Mouse (Mus musculus): ENCODE measurements around the gene Arhgef38.

Arhgef38 gene

GRCm38 (mm10) chr3:133234821-133235295 lies at the start of gene Arhgef38:
Arhgef38 (minus strand) TSS chr3:133234949.
- DNase-seq (ENCODE audit: low spot score in 2 of 2): no peak

DNA sequence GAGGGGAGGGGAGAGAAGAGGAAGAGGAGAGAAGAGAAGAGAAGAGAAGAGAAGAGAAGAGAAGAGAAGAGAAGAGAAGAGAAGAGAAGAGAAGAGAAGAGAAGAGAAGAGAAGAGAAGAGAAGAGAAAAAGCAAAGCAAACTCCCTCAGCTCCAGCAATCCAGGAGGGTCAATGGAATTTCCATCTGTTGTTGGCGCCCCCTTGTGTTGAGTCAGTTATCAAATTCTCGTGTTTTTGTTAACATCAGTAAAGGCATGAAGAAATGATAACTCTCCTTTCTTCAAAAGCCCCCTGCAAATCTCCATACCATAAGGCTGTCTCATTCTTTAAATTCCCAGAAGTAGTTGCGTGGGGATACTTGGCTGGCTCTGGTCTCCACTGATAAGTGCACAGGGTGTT lies 37.1 kb upstream of the Arhgef38 start:
- peak; percentile 77 to 91 for DNase-seq (ENCODE audit: low spot score in 2 of 2)

DNA sequence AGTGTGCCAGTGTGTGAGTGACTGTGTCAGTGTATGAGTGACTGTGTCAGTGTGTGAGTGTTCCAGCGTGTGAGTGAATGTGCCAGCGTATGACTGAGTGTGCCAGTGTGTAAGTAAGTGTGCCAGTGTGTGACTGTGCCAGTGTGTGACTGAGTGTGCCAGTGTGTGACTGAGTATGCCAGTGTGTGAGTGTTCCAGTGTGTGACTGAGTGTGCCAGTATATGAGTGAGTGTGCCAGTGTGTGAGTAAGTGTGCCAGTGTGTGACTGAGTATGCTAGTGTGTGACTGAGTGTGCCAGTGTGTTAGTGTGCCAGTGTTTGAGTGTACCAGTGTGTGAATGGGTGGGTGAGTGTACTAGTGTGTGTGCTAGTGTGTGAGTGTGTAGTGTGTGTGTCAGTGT lies 24.1 kb upstream of the Arhgef38 start:
- DNase-seq (ENCODE audit: low spot score in 2 of 2): no peak

DNA sequence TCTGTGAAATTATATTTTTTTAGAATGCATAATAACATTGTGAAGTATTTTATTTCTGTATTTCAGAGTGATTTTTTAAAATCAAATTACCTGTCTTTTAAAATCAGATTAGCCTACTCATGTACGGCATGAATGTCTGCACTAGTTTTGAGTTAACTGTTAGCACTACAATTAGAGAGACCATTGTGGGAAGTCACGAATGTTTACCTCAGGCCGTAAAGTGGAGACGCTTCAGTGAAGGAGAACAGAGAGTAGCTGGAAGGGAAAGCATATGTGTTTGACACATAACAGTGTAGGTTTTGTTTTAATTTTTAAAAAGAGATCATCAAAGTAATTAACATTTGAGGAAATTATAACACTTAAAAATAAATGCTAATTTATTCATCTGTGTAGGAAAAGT lies 21.1 kb upstream of the Arhgef38 start:
- no peak for DNase-seq (ENCODE audit: low spot score in 2 of 2)

DNA sequence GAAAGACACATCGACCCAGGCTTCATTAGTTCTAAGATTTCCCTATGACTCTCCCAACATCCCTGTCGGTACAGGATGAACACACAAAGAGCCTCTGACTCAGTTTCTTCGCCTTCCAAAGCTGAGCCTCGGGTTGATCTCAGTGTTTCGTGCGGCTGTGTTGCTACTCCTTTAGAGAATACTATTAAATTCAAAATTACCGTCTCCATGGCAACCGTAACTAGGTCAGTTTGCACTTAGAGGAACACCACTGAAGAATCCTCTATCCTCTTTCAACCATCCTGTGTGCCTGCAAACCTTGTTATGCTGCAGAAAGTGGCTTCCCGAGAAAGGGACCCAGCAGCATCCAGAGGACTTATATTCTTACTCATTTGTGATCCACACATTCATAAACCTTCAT lies 9.3 kb upstream of the Arhgef38 start:
- peak; percentile 13 to 53 for DNase-seq (ENCODE audit: low spot score in 2 of 2)

DNA sequence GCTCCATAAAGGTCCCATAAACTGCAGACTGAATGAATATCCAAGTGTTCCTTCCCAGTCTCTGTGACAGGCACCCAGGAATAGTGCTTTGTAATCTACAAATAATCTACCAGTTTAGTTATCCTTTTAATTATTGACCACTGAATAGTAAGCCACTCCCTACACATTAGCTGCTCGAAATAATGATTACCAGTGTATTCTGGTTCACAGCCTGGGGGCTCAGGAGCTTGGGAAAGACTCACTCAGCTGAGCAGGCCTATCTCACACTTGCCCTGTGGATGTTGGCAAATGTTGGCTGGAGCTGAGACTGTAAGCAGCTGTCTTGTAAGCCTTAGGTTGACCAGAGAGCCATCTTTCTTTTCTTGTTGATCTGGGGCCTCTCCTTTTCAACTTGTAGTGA lies 7.2 kb upstream of the Arhgef38 start:
- no peak for DNase-seq (ENCODE audit: low spot score in 2 of 2)

DNA sequence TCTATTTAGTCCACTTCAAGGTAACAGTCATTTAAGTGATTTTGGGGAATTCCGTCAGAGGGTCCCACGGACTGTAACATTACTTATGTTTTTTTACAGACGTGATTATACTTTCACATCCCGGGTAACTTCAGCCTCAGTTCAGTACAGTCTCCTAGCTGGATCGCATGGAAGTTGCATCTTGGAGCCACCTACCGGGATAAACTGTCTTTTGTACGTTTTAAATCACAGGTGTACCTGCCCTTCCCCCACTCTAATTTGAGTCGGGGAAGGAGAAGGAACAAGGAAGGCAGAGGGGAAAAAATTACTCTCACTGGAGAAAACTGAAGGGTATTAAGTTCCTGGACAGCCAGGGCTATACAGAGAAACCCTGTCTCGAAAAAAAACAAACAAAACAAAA lies 756 bp downstream of the Arhgef38 start:
- no peak for DNase-seq (ENCODE audit: low spot score in 2 of 2)

GRCm38 (mm10) chr3:133230427-133230826 lies 4.3 kb downstream of the Arhgef38 start:
- DNase-seq (ENCODE audit: low spot score in 2 of 2): no peak

DNA sequence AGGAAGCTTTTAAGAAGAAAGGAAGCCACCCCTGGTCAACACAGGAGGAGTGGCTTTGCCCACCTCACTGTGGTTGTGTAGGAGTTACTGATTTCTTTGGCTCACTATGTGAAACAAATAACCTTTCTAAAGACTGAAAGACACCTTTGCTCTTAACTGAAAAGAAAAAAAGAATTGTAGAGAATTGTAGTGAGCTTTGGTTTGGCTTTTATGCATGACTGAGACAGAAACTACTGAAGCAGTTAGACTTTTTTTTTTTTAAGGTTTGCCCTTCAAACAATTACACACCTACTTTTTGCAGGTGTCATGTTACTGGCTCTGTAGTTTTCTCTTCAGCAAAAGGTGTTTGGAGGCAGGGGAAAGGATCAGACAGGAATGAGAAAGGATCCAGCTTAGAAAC lies 5.2 kb downstream of the Arhgef38 start:
- DNase-seq (ENCODE audit: low spot score in 2 of 2): no peak

DNA sequence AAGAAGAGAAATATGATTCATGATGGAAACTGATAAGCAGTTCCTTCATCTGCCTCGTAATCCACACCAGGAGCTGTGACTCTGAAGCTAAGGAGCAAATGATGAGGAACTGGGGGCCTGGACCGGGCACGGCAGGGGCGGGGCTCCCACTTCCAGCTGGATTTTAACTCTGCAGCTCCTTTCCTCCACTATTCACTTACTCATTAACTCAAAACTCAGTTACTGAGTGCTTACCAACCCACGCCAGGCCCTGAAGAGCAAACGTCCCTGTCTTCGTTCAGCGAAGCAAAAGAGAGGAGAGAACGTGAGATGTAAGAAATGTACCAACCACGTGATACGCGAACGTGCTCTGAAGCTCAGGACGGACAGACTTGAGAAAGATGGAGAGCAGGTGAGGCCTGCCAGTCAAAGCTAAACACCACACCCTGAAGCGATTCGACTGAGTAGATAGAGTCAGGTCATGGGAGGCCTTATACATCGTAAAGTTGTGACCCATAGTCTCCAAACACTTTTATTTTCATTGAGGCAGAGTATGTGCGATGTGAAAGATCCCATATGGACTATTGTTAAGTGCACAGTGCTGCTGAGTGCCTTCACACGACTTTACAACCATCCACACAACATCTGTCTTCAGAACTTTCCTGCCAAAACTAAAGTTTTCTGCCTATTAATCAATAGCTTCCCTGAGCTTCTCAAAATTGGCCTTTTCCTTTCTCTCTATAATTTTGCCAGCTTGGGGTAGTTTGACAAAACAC lies 7.3 kb downstream of the Arhgef38 start:
- DNase-seq (ENCODE audit: low spot score in 2 of 2): no peak

GRCm38 (mm10) chr3:133218501-133218900 lies 16.2 kb downstream of the Arhgef38 start:
- DNase-seq (ENCODE audit: low spot score in 2 of 2): no peak

DNA sequence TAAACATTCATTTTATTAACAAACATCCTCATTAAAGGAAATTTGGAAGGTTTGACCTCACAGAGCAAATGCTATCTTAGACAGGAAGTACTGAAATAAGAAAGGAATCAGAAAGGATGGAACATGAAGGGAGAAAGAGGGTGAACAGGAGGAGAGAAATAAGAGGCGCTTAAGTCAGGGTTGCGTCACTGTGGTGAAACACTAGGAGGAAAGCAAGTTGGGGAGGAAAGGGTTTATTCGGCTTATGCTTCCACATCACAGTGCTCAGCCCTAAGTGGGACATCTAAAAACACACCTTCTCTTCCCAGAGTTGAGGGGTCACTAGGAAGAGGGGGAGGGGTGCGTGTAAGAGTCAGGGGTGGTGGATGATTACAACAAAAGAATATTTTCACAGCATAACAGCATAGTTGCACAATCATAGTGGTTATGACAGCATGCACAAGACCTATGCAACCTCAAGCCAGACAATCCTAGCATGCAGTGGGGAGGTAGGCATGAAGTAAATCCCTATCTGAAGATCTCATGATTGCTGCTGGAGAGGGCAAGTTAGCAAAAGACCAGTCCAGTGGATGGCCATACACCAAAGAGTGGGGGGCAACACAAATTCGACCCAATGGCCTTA lies 19.4 kb downstream of the Arhgef38 start:
- no peak for DNase-seq (ENCODE audit: low spot score in 2 of 2)

- DNase-seq (ENCODE audit: low spot score in 2 of 2): no peak
Measured at GRCm38 (mm10) chr3:133213434-133214114, 21.2 kb downstream of the Arhgef38 start.

DNA sequence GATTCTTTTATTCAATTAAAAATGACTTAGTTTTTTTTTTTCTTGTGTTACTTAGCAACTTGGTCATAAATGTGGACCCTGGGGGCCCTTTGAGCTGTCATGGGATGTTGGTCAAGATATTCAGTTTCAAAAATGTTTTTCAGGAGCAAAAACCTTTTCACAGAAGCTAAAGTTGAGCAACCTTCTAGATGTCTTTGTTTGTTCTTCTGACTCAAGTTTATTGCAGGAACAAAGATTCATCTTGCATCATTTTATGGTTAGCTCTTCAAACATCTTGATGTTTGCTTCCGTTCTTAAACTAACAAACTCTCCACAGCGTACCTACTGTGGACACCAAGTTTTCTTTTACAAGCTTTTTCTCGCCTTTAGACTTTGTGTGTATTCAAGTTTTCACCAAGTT lies 23.4 kb downstream of the Arhgef38 start:
- no peak for DNase-seq (ENCODE audit: low spot score in 2 of 2)

DNA sequence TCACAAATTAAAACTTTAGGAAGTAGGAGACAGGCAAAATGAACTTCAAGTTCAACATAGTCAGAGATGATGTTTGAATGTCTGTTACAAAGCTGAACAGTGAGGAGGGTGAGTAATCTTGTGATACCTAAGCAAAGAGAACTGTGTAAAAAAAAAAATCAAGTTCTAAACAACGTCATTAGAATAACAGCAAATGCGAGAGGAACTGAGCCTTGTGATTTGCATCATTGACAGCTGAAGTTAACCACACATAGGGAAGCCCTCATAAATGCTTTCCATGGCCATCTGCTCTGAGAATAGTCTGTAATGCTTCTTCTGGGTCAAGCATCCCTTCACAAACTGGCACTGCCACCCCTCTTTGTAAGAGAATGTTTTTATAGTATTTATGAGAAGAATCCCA lies 31.0 kb downstream of the Arhgef38 start:
- DNase-seq (ENCODE audit: low spot score in 2 of 2): no peak

DNA sequence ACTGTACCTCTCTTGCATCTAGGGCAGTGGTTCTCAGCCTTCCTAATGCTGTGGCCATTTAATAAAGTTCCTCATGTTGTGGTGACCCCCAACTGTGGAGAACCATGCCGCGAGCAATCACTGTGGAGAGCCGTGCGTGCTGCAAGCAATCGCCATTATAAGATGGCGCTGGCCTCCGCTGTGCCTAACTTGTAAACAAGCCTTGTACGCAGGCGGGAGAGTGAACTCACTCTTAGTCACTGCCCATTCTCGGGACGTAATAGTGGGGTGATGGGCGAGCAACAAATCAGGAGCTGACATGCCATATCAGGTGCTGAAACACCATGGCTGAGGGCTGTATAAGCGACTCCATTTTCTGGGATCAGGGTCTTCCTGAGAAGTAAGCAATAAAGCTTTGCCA lies 32.6 kb downstream of the Arhgef38 start:
- no peak for DNase-seq (ENCODE audit: low spot score in 2 of 2)

- DNase-seq (ENCODE audit: low spot score in 2 of 2): no peak
Measured at GRCm38 (mm10) chr3:133188930-133189329, 45.8 kb downstream of the Arhgef38 start.

DNA sequence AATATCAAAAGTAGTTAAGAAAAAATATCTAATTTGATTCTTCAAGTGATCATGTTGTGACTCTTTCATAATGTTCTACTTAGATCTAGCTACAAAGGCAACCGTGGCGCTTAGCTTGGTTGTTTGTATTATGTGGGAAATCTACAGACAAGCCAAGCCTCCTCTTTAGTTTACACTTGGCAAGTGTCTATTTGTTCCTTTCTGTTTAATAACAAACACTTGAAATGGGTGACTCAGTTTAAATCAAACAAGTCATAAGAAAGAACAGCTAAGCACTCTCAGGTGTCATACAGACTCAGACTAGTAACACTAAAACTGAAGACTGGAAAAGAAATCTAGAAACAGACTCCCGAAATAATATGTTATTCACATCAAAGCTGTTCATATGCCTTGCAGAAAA lies 47.2 kb downstream of the Arhgef38 start:
- no peak for DNase-seq (ENCODE audit: low spot score in 2 of 2)

DNA sequence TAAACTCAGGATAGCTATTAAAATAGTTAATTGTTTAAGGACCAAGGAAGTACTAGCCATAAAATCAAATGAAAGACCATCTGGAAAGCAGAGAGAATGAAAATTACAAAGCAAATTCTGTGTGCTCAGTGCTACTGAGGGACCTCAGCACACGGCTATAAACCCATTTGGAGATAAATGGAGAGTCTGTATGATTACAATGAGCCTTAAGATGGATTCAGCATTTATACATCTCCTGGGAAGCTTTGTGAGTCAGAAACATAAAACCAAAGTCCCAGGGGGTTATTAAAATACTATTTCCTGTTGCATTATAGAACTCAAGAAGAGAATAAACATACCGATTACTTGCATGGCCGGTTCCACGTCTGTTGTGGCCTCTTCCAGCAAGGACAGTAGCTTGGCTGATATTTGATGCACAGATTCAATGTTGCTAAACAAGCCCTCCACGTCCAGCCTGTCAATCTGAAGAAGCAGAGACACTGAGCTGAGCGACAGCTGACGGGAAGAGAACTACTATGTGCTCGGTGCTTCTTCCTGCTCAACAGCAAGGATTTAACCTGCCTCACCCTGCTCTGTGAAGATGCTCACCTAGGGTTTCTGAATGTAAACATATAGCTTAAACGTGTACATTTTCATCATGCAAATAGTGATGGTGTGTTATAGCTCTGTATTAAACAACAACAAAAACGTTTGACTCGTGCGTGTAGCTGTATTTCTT lies 58.6 kb downstream of the Arhgef38 start:
- DNase-seq (ENCODE audit: low spot score in 2 of 2): no peak

DNA sequence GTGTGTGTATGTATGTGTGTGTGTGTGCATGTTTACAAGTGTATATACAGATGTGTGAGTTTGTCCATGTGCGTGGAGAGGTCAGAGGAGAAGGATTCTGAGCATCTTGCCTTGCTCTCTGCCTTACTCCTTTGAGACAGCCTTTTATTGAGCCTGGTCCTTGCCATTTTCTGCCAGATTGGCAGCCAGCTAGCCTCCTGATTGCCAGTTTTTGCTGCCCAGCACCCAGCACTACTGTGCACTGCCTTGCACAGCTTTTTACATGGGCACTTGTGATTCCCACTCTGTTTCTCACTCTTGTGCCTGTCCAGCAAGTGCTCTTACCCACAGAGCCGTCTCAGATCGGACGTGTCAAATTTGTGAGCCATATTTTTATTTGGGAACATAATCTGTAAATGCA lies 62.5 kb downstream of the Arhgef38 start:
- no peak for DNase-seq (ENCODE audit: low spot score in 2 of 2)

DNA sequence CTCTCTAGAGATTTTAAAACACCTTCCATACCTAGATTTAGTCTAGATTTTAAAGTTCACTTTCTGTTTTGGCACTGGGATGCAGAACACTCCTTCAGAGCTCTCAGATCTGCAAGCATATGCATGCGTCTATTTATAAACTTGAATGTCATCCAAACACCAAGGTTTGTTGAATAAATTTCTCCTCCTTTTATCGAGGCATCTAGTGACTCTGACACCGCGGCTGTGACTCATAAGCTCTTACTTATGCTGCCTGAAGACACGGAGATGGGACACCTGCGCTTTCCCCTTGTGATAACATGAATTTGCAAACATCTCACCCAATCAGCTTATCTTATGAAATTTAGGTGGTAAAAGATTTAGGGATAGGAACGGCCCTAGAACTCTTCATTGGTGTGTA lies 65.0 kb downstream of the Arhgef38 start:
- DNase-seq (ENCODE audit: low spot score in 2 of 2): peak; percentile 42 to 60

GRCm38 (mm10) chr3:133167550-133167949 lies 67.2 kb downstream of the Arhgef38 start:
- no peak for DNase-seq (ENCODE audit: low spot score in 2 of 2)

All from frontal cortex, postnatal 36 days (tissue).